Mouse (Mus musculus): ENCODE measurements around the gene Wwox. TPM values are rescaled to one million over a fixed set of nuclear protein-coding genes. Genes with fewer than 3 reads are reported as not detected.

The Wwox gene
- polyA plus RNA-seq, 1 experiment from 2014 or later: 10.3 TPM

DNA sequence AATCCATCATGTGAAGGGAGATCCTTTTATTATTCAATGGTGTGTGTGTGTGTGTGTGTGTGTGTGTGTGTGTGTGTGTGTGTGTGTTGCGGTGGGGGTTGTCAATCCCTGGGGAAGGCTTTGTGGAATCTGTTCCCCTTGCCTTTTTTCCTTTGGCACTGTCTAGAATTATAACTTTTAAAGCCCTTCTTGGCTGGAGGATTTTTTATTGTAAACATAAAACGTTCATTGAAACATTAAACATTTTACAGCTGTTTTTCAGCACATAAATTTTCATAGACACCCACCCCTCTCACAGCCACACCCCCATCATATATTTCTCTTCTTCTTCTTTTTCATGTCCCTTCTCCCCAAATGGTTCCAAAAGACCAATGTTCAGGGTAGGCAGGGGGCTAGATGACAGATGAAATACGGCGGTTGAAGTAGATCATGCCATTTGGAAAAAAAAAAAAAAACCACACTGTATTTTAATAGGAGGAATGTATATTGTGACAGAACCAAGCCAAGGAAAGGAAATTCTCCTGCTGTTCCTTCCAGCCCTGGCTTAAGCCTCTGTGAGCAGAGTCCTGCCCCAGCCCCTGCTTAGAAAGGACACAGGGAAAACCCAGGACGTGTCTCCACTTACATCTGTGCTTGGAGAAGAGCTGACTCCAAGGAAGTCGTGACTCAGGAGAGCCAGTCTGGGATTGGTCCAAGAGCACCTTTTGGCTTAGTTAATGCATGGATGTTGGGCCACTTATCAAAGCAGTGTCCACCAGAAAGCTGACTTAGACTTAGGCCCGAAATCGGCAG, 517.1 kb downstream of the Wwox start:
- no peak for ATAC-seq (replicated peaks; ENCODE audit: insufficient number of reproducible peaks, low FRiP score, low TSS enrichment)
- WGBS (ENCODE audit: insufficient replicate concordance): 75% methylated on average over 8 of the region's 8 CpGs
- Histone ChIP-seq H3K4me1 (ENCODE audit: control insufficient read depth, insufficient read depth, low read length) (no peaks in the 10 kb centered on the region), H3K4me3 (ENCODE audit: low read depth, low read length) (no peak overlapping the region), H3K9ac (ENCODE audit: low read depth, low read length) (no peak overlapping the region), H3K9me3 (replicated peaks; ENCODE audit: control insufficient read depth, low read length) (no peaks in the 10 kb centered on the region; the same call in 1 of the 2 replicates), H3K36me3 (ENCODE audit: control insufficient read depth, insufficient read depth, low read length) (no peaks in the 10 kb centered on the region), H3K27ac (ENCODE audit: low read depth, low read length) (no peak overlapping the region), H3K4me2 (no peak overlapping the region), H3K27me3 (ENCODE audit: control insufficient read depth, insufficient read depth, low read length) (no peaks in the 10 kb centered on the region)

DNA sequence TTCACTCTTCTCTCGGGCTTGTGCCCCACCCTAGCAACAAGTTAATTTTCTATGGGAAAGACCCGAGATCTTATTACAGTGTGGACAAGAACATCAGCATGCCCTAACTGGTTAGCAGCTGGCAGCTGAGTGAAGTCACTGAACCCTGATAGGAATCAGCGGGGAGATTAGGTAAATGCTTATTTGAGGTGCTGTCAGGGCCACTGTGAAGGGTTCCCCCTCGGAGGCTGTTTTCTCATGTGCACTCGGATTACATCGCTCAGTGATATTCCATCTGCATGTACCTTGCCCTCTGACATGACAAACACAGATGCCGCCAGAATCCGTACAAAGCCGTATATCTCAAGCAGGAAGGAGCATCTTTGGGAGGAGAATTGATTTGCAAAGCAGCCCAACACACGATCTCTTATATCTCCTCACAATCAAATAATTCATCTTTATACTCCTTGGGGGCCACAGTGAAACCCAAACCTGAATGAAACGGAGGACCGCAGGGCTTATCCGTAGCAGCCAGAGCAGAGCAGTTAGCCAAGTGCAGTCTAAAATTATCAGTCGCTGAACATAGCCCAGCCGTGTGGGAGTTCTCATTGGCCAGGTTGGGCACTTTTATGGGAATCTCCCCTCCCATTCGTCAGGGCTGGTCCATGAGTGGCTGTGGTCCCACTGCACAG, 519.1 kb downstream of the Wwox start:
- Histone ChIP-seq H3K4me2 (no peak overlapping the region), H3K9ac (ENCODE audit: low read depth, low read length) (no peak overlapping the region), H3K9me3 (replicated peaks; ENCODE audit: control insufficient read depth, low read length) (no peaks in the 10 kb centered on the region; the same call in 1 of the 2 replicates), H3K4me3 (ENCODE audit: low read depth, low read length) (no peak overlapping the region), H3K27me3 (ENCODE audit: control insufficient read depth, insufficient read depth, low read length) (no peaks in the 10 kb centered on the region), H3K27ac (ENCODE audit: low read depth, low read length) (no peak overlapping the region), H3K4me1 (ENCODE audit: control insufficient read depth, insufficient read depth, low read length) (no peaks in the 10 kb centered on the region), H3K36me3 (ENCODE audit: control insufficient read depth, insufficient read depth, low read length) (no peaks in the 10 kb centered on the region)
- ATAC-seq (replicated peaks; ENCODE audit: insufficient number of reproducible peaks, low FRiP score, low TSS enrichment): no peak
- 74% methylated on average over 16 of the region's 16 CpGs for WGBS (ENCODE audit: insufficient replicate concordance)

DNA sequence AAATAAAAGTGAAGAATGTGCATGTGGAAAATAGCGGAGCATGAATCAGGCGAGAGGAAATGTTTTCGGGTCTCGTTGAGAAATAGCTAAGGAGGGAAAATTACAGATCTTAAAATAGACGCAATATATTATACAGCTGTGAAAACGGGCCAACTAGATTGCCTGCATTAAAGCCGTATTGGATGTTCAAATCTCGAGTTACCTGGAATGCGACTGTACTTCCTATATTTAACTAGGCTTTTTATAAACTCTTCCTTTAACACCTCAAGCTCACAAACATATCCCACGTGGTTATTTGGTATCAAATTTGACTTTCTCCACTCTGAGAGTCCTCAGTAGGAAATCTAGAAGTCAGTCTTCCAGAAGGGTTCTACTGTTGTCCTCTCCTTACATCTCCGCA, 520.0 kb downstream of the Wwox start:
- 83% methylated on average over 11 of the region's 11 CpGs for WGBS (ENCODE audit: insufficient replicate concordance)
- H3K27ac ChIP-seq (ENCODE audit: low read depth, low read length): no peak overlapping the region
- no peaks in the 10 kb centered on the region for H3K36me3 ChIP-seq (ENCODE audit: control insufficient read depth, insufficient read depth, low read length)
- H3K9ac ChIP-seq (ENCODE audit: low read depth, low read length): no peak overlapping the region
- no peak overlapping the region for H3K4me3 ChIP-seq (ENCODE audit: low read depth, low read length)
- no peak overlapping the region for H3K4me2 ChIP-seq
- no peak for ATAC-seq (replicated peaks; ENCODE audit: insufficient number of reproducible peaks, low FRiP score, low TSS enrichment)
- H3K4me1 ChIP-seq (ENCODE audit: control insufficient read depth, insufficient read depth, low read length): no peaks in the 10 kb centered on the region
- no peaks in the 10 kb centered on the region for H3K27me3 ChIP-seq (ENCODE audit: control insufficient read depth, insufficient read depth, low read length)
- no peaks in the 10 kb centered on the region; the same call in 1 of the 2 replicates for H3K9me3 ChIP-seq (replicated peaks; ENCODE audit: control insufficient read depth, low read length)

DNA sequence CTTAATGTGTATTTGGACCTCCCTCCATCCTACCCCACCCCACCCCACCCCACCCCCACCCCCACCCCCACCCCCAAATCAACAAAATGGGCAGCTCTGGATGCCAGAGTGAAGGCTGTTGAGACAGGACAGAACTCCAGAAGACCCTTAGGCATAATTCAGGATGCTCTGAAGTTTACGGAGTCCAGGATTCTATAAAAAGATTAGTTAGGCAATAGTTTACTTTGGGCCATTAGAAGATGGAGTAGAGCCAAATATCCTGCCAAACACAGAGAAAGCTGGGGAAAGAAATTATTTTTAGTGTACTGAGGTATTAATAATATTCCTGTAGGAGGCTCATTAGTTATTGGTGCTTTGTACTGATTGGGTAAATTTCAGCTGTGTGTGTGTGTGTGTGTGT, 523.0 kb downstream of the Wwox start:
- Histone ChIP-seq H3K4me2 (no peak overlapping the region), H3K36me3 (ENCODE audit: control insufficient read depth, insufficient read depth, low read length) (no peaks in the 10 kb centered on the region), H3K4me1 (ENCODE audit: control insufficient read depth, insufficient read depth, low read length) (no peaks in the 10 kb centered on the region), H3K4me3 (ENCODE audit: low read depth, low read length) (no peak overlapping the region), H3K9ac (ENCODE audit: low read depth, low read length) (no peak overlapping the region), H3K27ac (ENCODE audit: low read depth, low read length) (no peak overlapping the region), H3K9me3 (replicated peaks; ENCODE audit: control insufficient read depth, low read length) (no peaks in the 10 kb centered on the region), H3K27me3 (ENCODE audit: control insufficient read depth, insufficient read depth, low read length) (no peaks in the 10 kb centered on the region)
- no peak for ATAC-seq (replicated peaks; ENCODE audit: insufficient number of reproducible peaks, low FRiP score, low TSS enrichment)
- WGBS (ENCODE audit: insufficient replicate concordance): 57% methylated on average over 1 of the region's 1 CpGs

DNA sequence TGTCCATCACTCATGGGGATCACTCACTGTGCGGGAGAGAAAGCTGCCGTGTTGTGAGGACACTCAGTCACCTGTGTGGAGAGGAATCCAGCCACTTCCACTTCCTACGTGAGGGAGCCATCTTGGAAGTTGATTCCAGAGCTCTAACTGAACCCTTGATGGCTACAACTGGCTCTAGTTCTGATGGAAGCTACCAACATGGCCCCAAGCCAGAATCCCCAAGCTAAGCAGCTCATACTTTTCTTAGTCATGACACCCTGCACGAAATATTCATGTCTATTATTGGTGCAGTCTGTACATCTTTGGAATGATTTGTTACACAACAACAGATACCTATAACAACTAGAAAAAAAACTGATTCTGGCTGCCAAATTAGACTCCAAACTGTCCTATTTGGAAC, 523.8 kb downstream of the Wwox start:
- Histone ChIP-seq H3K27me3 (ENCODE audit: control insufficient read depth, insufficient read depth, low read length) (no peaks in the 10 kb centered on the region), H3K36me3 (ENCODE audit: control insufficient read depth, insufficient read depth, low read length) (no peaks in the 10 kb centered on the region), H3K9me3 (replicated peaks; ENCODE audit: control insufficient read depth, low read length) (no peaks in the 10 kb centered on the region), H3K4me3 (ENCODE audit: low read depth, low read length) (no peak overlapping the region), H3K4me1 (ENCODE audit: control insufficient read depth, insufficient read depth, low read length) (no peaks in the 10 kb centered on the region), H3K27ac (ENCODE audit: low read depth, low read length) (no peak overlapping the region), H3K9ac (ENCODE audit: low read depth, low read length) (no peak overlapping the region), H3K4me2 (no peak overlapping the region)
- ATAC-seq (replicated peaks; ENCODE audit: insufficient number of reproducible peaks, low FRiP score, low TSS enrichment): no peak
- 82% methylated on average over 4 of the region's 4 CpGs for WGBS (ENCODE audit: insufficient replicate concordance)

DNA sequence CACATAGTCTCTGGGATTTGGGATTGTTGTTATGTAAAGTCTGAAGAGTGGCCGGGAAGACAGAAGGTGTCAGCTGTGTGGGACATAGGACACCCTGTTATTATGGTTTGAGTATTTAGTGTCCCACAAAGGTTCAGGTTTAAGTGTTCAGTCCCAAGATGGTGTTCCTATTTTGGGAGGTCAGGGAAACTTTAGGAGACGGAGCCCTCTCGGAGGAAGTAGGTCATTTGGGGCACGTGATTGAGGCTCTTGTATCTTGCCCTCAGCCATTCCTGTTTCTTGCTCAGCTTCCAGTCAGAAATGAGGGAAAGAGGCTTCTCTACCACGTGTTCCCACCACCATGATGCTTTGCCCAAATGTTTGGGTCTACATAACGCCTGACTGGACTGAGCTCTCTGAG, 524.8 kb downstream of the Wwox start:
- WGBS (ENCODE audit: insufficient replicate concordance): 80% methylated on average over 6 of the region's 6 CpGs
- no peak overlapping the region for H3K4me3 ChIP-seq (ENCODE audit: low read depth, low read length)
- ATAC-seq (replicated peaks; ENCODE audit: insufficient number of reproducible peaks, low FRiP score, low TSS enrichment): no peak
- 0 out of 2 replicates have a peak, but pooled peaks cover 3% of the 10 kb centered on the region for H3K9me3 ChIP-seq (replicated peaks; ENCODE audit: control insufficient read depth, low read length)
- no peak overlapping the region for H3K9ac ChIP-seq (ENCODE audit: low read depth, low read length)
- no peaks in the 10 kb centered on the region for H3K36me3 ChIP-seq (ENCODE audit: control insufficient read depth, insufficient read depth, low read length)
- no peak overlapping the region for H3K4me2 ChIP-seq
- H3K27ac ChIP-seq (ENCODE audit: low read depth, low read length): no peak overlapping the region
- H3K27me3 ChIP-seq (ENCODE audit: control insufficient read depth, insufficient read depth, low read length): no peaks in the 10 kb centered on the region
- H3K4me1 ChIP-seq (ENCODE audit: control insufficient read depth, insufficient read depth, low read length): no peaks in the 10 kb centered on the region

DNA sequence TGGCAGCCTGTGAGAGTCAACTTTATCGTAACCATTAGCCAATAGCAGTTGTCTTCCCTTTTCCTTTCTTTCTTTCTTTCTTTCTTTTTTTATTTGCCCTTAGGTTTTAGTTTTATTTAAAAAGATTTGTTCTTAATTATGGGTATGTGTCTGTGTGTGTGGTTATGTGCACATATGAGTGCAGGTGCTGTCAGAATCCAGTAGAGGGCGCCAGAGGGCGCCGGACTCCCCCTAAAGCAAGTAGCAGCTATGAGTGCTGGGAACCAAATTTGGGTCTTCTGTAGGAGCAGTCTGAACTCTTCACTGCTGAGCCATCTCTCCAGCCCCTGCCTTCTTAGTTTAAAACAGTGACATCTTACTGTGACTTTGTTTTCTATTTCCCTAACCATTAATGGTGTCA, 529.4 kb downstream of the Wwox start:
- H3K4me2 ChIP-seq: no peak overlapping the region
- H3K27me3 ChIP-seq (ENCODE audit: control insufficient read depth, insufficient read depth, low read length): no peaks in the 10 kb centered on the region
- H3K36me3 ChIP-seq (ENCODE audit: control insufficient read depth, insufficient read depth, low read length): no peaks in the 10 kb centered on the region
- WGBS (ENCODE audit: insufficient replicate concordance): 71% methylated on average over 4 of the region's 4 CpGs
- H3K27ac ChIP-seq (ENCODE audit: low read depth, low read length): no peak overlapping the region
- H3K4me1 ChIP-seq (ENCODE audit: control insufficient read depth, insufficient read depth, low read length): peaks cover 7% of the 10 kb centered on the region
- no peak overlapping the region for H3K4me3 ChIP-seq (ENCODE audit: low read depth, low read length)
- H3K9me3 ChIP-seq (replicated peaks; ENCODE audit: control insufficient read depth, low read length): 0 out of 2 replicates have a peak, but pooled peaks cover 3% of the 10 kb centered on the region
- H3K9ac ChIP-seq (ENCODE audit: low read depth, low read length): no peak overlapping the region
- ATAC-seq (replicated peaks; ENCODE audit: insufficient number of reproducible peaks, low FRiP score, low TSS enrichment): no peak

DNA sequence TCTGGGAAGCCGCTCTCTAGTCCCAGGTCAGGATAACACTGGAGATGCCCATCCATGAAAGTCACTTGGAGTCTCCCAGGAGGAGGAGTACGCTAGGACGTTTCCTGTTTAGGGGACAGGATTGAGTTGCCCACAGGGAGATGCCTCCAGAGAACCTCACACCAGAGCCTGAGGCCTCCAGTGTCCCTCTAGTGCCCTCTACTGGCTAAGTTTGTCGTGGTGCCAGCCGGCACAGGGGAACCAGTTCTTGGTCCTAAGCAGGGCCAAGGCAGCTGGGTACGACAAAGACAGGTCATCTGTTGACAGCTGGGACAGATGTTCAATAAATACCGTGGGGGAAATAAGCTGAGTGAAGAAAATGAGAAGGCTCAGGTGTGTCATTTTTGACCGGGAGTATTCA, 531.9 kb downstream of the Wwox start:
- H3K4me2 ChIP-seq: no peak overlapping the region
- no peak overlapping the region for H3K27ac ChIP-seq (ENCODE audit: low read depth, low read length)
- 0 out of 2 replicates have a peak, but pooled peaks cover 3% of the 10 kb centered on the region for H3K9me3 ChIP-seq (replicated peaks; ENCODE audit: control insufficient read depth, low read length)
- no peak overlapping the region for H3K4me3 ChIP-seq (ENCODE audit: low read depth, low read length)
- WGBS (ENCODE audit: insufficient replicate concordance): 40% methylated on average over 8 of the region's 8 CpGs
- no peaks in the 10 kb centered on the region for H3K36me3 ChIP-seq (ENCODE audit: control insufficient read depth, insufficient read depth, low read length)
- peaks cover 10% of the 10 kb centered on the region for H3K4me1 ChIP-seq (ENCODE audit: control insufficient read depth, insufficient read depth, low read length)
- no peak overlapping the region for H3K9ac ChIP-seq (ENCODE audit: low read depth, low read length)
- no peaks in the 10 kb centered on the region for H3K27me3 ChIP-seq (ENCODE audit: control insufficient read depth, insufficient read depth, low read length)
- no peak for ATAC-seq (replicated peaks; ENCODE audit: insufficient number of reproducible peaks, low FRiP score, low TSS enrichment)
